Mouse (Mus musculus) hindbrain, embryonic 11.5 days (tissue): ENCODE data around the gene Oas1f. TPM values are rescaled to one million over a fixed set of nuclear protein-coding genes. Genes with fewer than 3 reads are reported as not detected.
"Not testable (repeated sequence)": the region's sequence is repeated elsewhere in the genome, so short reads cannot be mapped to it uniquely, and the experiment has no call there.

ENCODE experiments used
- ATAC-seq: fragments of 200-750 bp; cut with Nextera tagmentation; 2 replicates; pipeline ENCODE4 v1.8.0; 2017; ENCODE audit warnings: mild to moderate bottlenecking, moderate TSS enrichment, moderate library complexity; ENCODE audit not compliant: low FRiP score
- DNase-seq: peaks from one replicate; pipeline ENCODE4 v3.0.0-alpha.2; 2015; ENCODE audit warnings: low spot score
- H3K27ac ChIP-seq: fragments of 300-500 bp; sonication (generic); 2 replicates; pipeline ENCODE4 v1.5.1; 2014; ENCODE audit warnings: mild to moderate bottlenecking, low read depth, low read length
- H3K27me3 ChIP-seq: fragments of 300-500 bp; sonication (generic); 2 replicates; pipeline ENCODE4 v1.6.1; 2014; ENCODE audit warnings: mild to moderate bottlenecking, low read length, moderate library complexity, mixed read lengths; ENCODE audit not compliant: control insufficient read depth, insufficient read depth
- H3K36me3 ChIP-seq: fragments of 300-500 bp; sonication (generic); 2 replicates; pipeline ENCODE4 v1.6.1; 2014; ENCODE audit warnings: mild to moderate bottlenecking, low read length, moderate library complexity, mixed read lengths; ENCODE audit not compliant: control insufficient read depth, insufficient read depth
- H3K4me1 ChIP-seq: fragments of 300-500 bp; sonication (generic); replicated peaks from 2 replicates; pipeline ENCODE4 v1.6.1; 2014; ENCODE audit warnings: low read length, mixed read lengths; ENCODE audit not compliant: control insufficient read depth, insufficient read depth
- H3K4me2 ChIP-seq: fragments of 300-500 bp; sonication (generic); replicated peaks from 2 replicates; pipeline ENCODE4 v1.6.1; 2014; ENCODE audit warnings: mild to moderate bottlenecking, low read depth, low read length
- H3K4me3 ChIP-seq: fragments of 300-500 bp; sonication (generic); 2 replicates; pipeline ENCODE4 v1.5.1; 2014; ENCODE audit warnings: low read depth, low read length
- H3K9ac ChIP-seq: fragments of 300-500 bp; sonication (generic); 2 replicates; pipeline ENCODE4 v1.6.1; 2014; ENCODE audit warnings: low read depth, low read length
- H3K9me3 ChIP-seq: fragments of 300-500 bp; sonication (generic); 2 replicates; pipeline ENCODE4 v1.6.1; 2016; ENCODE audit warnings: low read length; ENCODE audit not compliant: control insufficient read depth
- WGBS: fragments of 180-500 bp; shearing (Covaris S2); extraction: QIAGEN DNeasy Blood & Tissue Kit; methylation state at CpG from one replicate; pipeline ENCODE4 v1.1.7; 2014; 5-methylcytosine and 5-hydroxymethylcytosine counted together
- polyA plus RNA-seq: library from polyadenylated mRNA; unstranded; fragments of >200 nt; fragmentation: Nextera tagmentation; extraction: Ambion mirVana; gene quantifications from 2 replicates; pipeline ENCODE4 v1.2.1, GENCODE M21; 2014

The Oas1f gene
- polyA plus RNA-seq, 1 experiment from 2014 or later = not detected

- WGBS = 22% methylated on average over 6 of the region's 9 CpGs
- not testable (repeated sequence) for H3K9ac ChIP-seq, H3K27me3 ChIP-seq, H3K4me1 ChIP-seq, H3K4me3 ChIP-seq, H3K4me2 ChIP-seq, H3K9me3 ChIP-seq, DNase-seq, H3K36me3 ChIP-seq, H3K27ac ChIP-seq, ATAC-seq
These were observed 40.2 kb downstream of the Oas1f start, which contains the start of gene Oas1g for GRCm38 (mm10) chr5:120887413-120887812. Gene Oas1g, minus strand, starts transcription at chr5:120887613.

GRCm38 (mm10) chr5:120887831-120888230, 40.7 kb downstream of the Oas1f start:
- no peaks in the 10 kb centered on the region for H3K36me3 ChIP-seq
- no peak overlapping the region for H3K4me3 ChIP-seq
- 61% methylated on average over 6 of the region's 6 CpGs for WGBS
- no peak for DNase-seq
- H3K4me1 ChIP-seq = no peaks in the 10 kb centered on the region
- H3K4me2 ChIP-seq = no peak overlapping the region
- no peaks in the 10 kb centered on the region for H3K27me3 ChIP-seq
- H3K9ac ChIP-seq = no peak overlapping the region
- no peaks in the 10 kb centered on the region for H3K9me3 ChIP-seq
- no peak for ATAC-seq
- no peak overlapping the region for H3K27ac ChIP-seq

GRCm38 (mm10) chr5:120888294-120888815, 41.2 kb downstream of the Oas1f start:
- not testable (repeated sequence) for H3K4me1 ChIP-seq, H3K9me3 ChIP-seq, H3K9ac ChIP-seq, H3K4me2 ChIP-seq, ATAC-seq, H3K27ac ChIP-seq, DNase-seq, H3K4me3 ChIP-seq, H3K27me3 ChIP-seq, H3K36me3 ChIP-seq
- WGBS = 48% methylated on average over 4 of the region's 4 CpGs

- H3K4me2 ChIP-seq = no peak overlapping the region
- no peak for DNase-seq
- no peaks in the 10 kb centered on the region for H3K9me3 ChIP-seq
- no peak for ATAC-seq
- H3K4me1 ChIP-seq = no peaks in the 10 kb centered on the region
- H3K27me3 ChIP-seq = no peaks in the 10 kb centered on the region
- H3K27ac ChIP-seq = no peak overlapping the region
- no peak overlapping the region for H3K9ac ChIP-seq
- no peak overlapping the region for H3K4me3 ChIP-seq
- H3K36me3 ChIP-seq = no peaks in the 10 kb centered on the region
- 82% methylated on average over 2 of the region's 2 CpGs for WGBS
These were observed 42.9 kb downstream of the Oas1f start for GRCm38 (mm10) chr5:120890026-120890425.

GRCm38 (mm10) chr5:120890991-120891390, 43.8 kb downstream of the Oas1f start:
- no peaks in the 10 kb centered on the region for H3K36me3 ChIP-seq
- H3K27me3 ChIP-seq = no peaks in the 10 kb centered on the region
- no peak overlapping the region for H3K4me3 ChIP-seq
- H3K4me2 ChIP-seq = no peak overlapping the region
- ATAC-seq (no peak), DNase-seq (no peak)
- no peak overlapping the region for H3K9ac ChIP-seq
- H3K27ac ChIP-seq = no peak overlapping the region
- no peaks in the 10 kb centered on the region for H3K4me1 ChIP-seq
- WGBS = 56% methylated on average over 3 of the region's 3 CpGs
- no peaks in the 10 kb centered on the region for H3K9me3 ChIP-seq

GRCm38 (mm10) chr5:120891566-120892242, 44.5 kb downstream of the Oas1f start:
- not testable (repeated sequence) for DNase-seq, H3K9ac ChIP-seq, H3K27me3 ChIP-seq, H3K4me1 ChIP-seq, H3K9me3 ChIP-seq, H3K4me3 ChIP-seq, H3K27ac ChIP-seq, ATAC-seq, H3K36me3 ChIP-seq, H3K4me2 ChIP-seq
- WGBS = 74% methylated on average over 2 of the region's 2 CpGs

GRCm38 (mm10) chr5:120892243-120892660, 45.1 kb downstream of the Oas1f start:
- no peaks in the 10 kb centered on the region for H3K27me3 ChIP-seq
- no peaks in the 10 kb centered on the region for H3K9me3 ChIP-seq
- H3K4me3 ChIP-seq = no peak overlapping the region
- DNase-seq (no peak), ATAC-seq (no peak)
- H3K36me3 ChIP-seq = no peaks in the 10 kb centered on the region
- no peak overlapping the region for H3K27ac ChIP-seq
- no peak overlapping the region for H3K9ac ChIP-seq
- 46% methylated on average over 2 of the region's 2 CpGs for WGBS
- no peaks in the 10 kb centered on the region for H3K4me1 ChIP-seq
- H3K4me2 ChIP-seq = no peak overlapping the region

- H3K27ac ChIP-seq, H3K27me3 ChIP-seq, ATAC-seq, H3K9ac ChIP-seq, H3K4me3 ChIP-seq, H3K4me1 ChIP-seq, H3K9me3 ChIP-seq, H3K4me2 ChIP-seq, H3K36me3 ChIP-seq, DNase-seq: not testable (repeated sequence)
- 86% methylated on average over 4 of the region's 4 CpGs for WGBS
These were observed 46.7 kb downstream of the Oas1f start for GRCm38 (mm10) chr5:120893866-120894265.

GRCm38 (mm10) chr5:120894692-120895091, 47.5 kb downstream of the Oas1f start:
- not testable (repeated sequence) for H3K4me1 ChIP-seq, H3K36me3 ChIP-seq, H3K9ac ChIP-seq, ATAC-seq, H3K4me3 ChIP-seq, H3K4me2 ChIP-seq, DNase-seq, H3K27ac ChIP-seq, H3K9me3 ChIP-seq, H3K27me3 ChIP-seq
- WGBS = 92% methylated on average over 2 of the region's 2 CpGs
